Mouse (Mus musculus) embryonic facial prominence, embryonic 11.5 days (tissue): Measurements from ENCODE around the gene Map6. TPM values are rescaled to one million over a fixed set of nuclear protein-coding genes. Genes with fewer than 3 reads are reported as not detected.

Experiments used
- ATAC-seq: fragments of 200-750 bp; cut with Nextera tagmentation; replicated peaks from 2 replicates; pipeline ENCODE4 v1.8.0; 2017; ENCODE audit warnings: low read depth; ENCODE audit not compliant: insufficient number of reproducible peaks, low FRiP score, low TSS enrichment
- DNase-seq: peaks from one replicate; pipeline ENCODE4 v3.0.0-alpha.2; 2015; ENCODE audit warnings: low spot score
- H3K27ac ChIP-seq: fragments of 300-500 bp; sonication (generic); replicated peaks from 2 replicates; pipeline ENCODE4 v1.5.1; 2014; ENCODE audit warnings: mild to moderate bottlenecking, low read depth, low read length, control low read depth
- H3K27me3 ChIP-seq: fragments of 300-500 bp; sonication (generic); 2 replicates; pipeline ENCODE4 v1.6.1; 2014; ENCODE audit warnings: mild to moderate bottlenecking, low read length, moderate library complexity, mixed read lengths; ENCODE audit not compliant: control insufficient read depth, insufficient read depth
- H3K36me3 ChIP-seq: fragments of 300-500 bp; sonication (generic); replicated peaks from 2 replicates; pipeline ENCODE4 v1.6.1; 2014; ENCODE audit warnings: low read depth, mild to moderate bottlenecking, low read length, moderate library complexity, mixed read lengths; ENCODE audit not compliant: control insufficient read depth, insufficient read depth
- H3K4me1 ChIP-seq: fragments of 300-500 bp; sonication (generic); 2 replicates; pipeline ENCODE4 v1.6.1; 2014; ENCODE audit warnings: low read length, mixed read lengths; ENCODE audit not compliant: control insufficient read depth, insufficient read depth
- H3K4me2 ChIP-seq: fragments of 300-500 bp; sonication (generic); 2 replicates; pipeline ENCODE4 v1.6.1; 2014; ENCODE audit warnings: low read depth, mild to moderate bottlenecking, control low read depth, low read length, moderate library complexity
- H3K4me3 ChIP-seq: fragments of 300-500 bp; sonication (generic); 2 replicates; pipeline ENCODE4 v1.5.1; 2014; ENCODE audit warnings: low read depth, low read length, control low read depth
- H3K9ac ChIP-seq: fragments of 300-500 bp; sonication (generic); replicated peaks from 2 replicates; pipeline ENCODE4 v1.6.1; 2014; ENCODE audit warnings: mild to moderate bottlenecking, control low read depth, low read length
- H3K9me3 ChIP-seq: fragments of 300-500 bp; sonication (generic); replicated peaks from 2 replicates; pipeline ENCODE4 v1.6.1; 2016; ENCODE audit warnings: mild to moderate bottlenecking, low read length, inconsistent platforms, mixed read lengths; ENCODE audit not compliant: control insufficient read depth
- WGBS: fragments of 180-500 bp; shearing (Covaris S2); extraction: QIAGEN DNeasy Blood & Tissue Kit; methylation state at CpG from one replicate; pipeline ENCODE4 v1.1.7; 2014; 5-methylcytosine and 5-hydroxymethylcytosine counted together
- polyA plus RNA-seq: library from polyadenylated mRNA; unstranded; fragments of >200 nt; fragmentation: Nextera tagmentation; extraction: Ambion mirVana; gene quantifications from 2 replicates; pipeline ENCODE4 v1.2.1, GENCODE M21; 2014

The Map6 gene
- polyA plus RNA-seq, 1 experiment from 2014 or later, result 8.9 TPM

- Histone ChIP-seq H3K4me3 (no peak overlapping the region), H3K4me2 (no peak overlapping the region), H3K9ac (no peak overlapping the region), H3K27ac (no peak overlapping the region), H3K9me3 (no peaks in the 10 kb centered on the region), H3K36me3 (no peaks in the 10 kb centered on the region), H3K4me1 (no peaks in the 10 kb centered on the region), H3K27me3 (no peaks in the 10 kb centered on the region)
- 65% methylated on average over 7 of the region's 7 CpGs for WGBS
- ATAC-seq (no peak), DNase-seq (no peak)
Measured at GRCm38 (mm10) chr7:99317475-99317874, 50.2 kb downstream of the Map6 start.

GRCm38 (mm10) chr7:99320524-99320923, 53.3 kb downstream of the Map6 start:
- H3K4me3 ChIP-seq, result no peak overlapping the region
- no peaks in the 10 kb centered on the region for H3K9me3 ChIP-seq
- H3K27ac ChIP-seq, result no peak overlapping the region
- H3K4me2 ChIP-seq, result no peak overlapping the region
- DNase-seq, result no peak
- no peaks in the 10 kb centered on the region for H3K36me3 ChIP-seq
- H3K9ac ChIP-seq, result no peak overlapping the region
- WGBS, result 35% methylated on average over 14 of the region's 14 CpGs
- H3K4me1 ChIP-seq, result peaks cover 2% of the 10 kb centered on the region; the same call in 1 of the 2 replicates
- H3K27me3 ChIP-seq, result no peaks in the 10 kb centered on the region
- ATAC-seq, result no peak

- DNase-seq (no peak), ATAC-seq (no peak)
- Histone ChIP-seq H3K4me1 (peaks cover 2% of the 10 kb centered on the region; the same call in 1 of the 2 replicates), H3K36me3 (no peaks in the 10 kb centered on the region), H3K4me2 (no peak overlapping the region), H3K27me3 (no peaks in the 10 kb centered on the region), H3K9ac (no peak overlapping the region), H3K27ac (no peak overlapping the region), H3K4me3 (no peak overlapping the region), H3K9me3 (no peaks in the 10 kb centered on the region)
- 86% methylated on average over 6 of the region's 6 CpGs for WGBS
Measured at GRCm38 (mm10) chr7:99322691-99323320, 55.6 kb downstream of the Map6 start.

- Histone ChIP-seq H3K4me2 (no peak overlapping the region), H3K9ac (no peak overlapping the region), H3K27ac (no peak overlapping the region), H3K4me1 (peaks cover 2% of the 10 kb centered on the region; the same call in 1 of the 2 replicates), H3K36me3 (no peaks in the 10 kb centered on the region), H3K4me3 (no peak overlapping the region), H3K9me3 (no peaks in the 10 kb centered on the region), H3K27me3 (no peaks in the 10 kb centered on the region)
- WGBS, result 82% methylated on average over 9 of the region's 9 CpGs
- DNase-seq (no peak), ATAC-seq (no peak)
Measured at GRCm38 (mm10) chr7:99323321-99323700, 56.1 kb downstream of the Map6 start.

GRCm38 (mm10) chr7:99324810-99325209, 57.6 kb downstream of the Map6 start:
- Histone ChIP-seq H3K9ac (no peak overlapping the region), H3K27ac (no peak overlapping the region), H3K4me1 (peaks cover 2% of the 10 kb centered on the region; the same call in 1 of the 2 replicates), H3K4me3 (no peak overlapping the region), H3K36me3 (no peaks in the 10 kb centered on the region), H3K9me3 (no peaks in the 10 kb centered on the region), H3K4me2 (no peak overlapping the region), H3K27me3 (no peaks in the 10 kb centered on the region)
- 35% methylated on average over 10 of the region's 10 CpGs for WGBS
- ATAC-seq, result no peak
- no peak for DNase-seq

- Histone ChIP-seq H3K9me3 (no peaks in the 10 kb centered on the region), H3K27ac (no peak overlapping the region), H3K4me2 (no peak overlapping the region), H3K9ac (no peak overlapping the region), H3K4me3 (no peak overlapping the region), H3K27me3 (no peaks in the 10 kb centered on the region), H3K36me3 (no peaks in the 10 kb centered on the region), H3K4me1 (peaks cover 2% of the 10 kb centered on the region; the same call in 1 of the 2 replicates)
- no peak for DNase-seq
- no peak for ATAC-seq
- 69% methylated on average over 6 of the region's 6 CpGs for WGBS
Measured at GRCm38 (mm10) chr7:99326128-99326527, 58.9 kb downstream of the Map6 start.

- Histone ChIP-seq H3K9me3 (no peaks in the 10 kb centered on the region), H3K4me2 (no peak overlapping the region), H3K4me3 (no peak overlapping the region), H3K27ac (no peak overlapping the region), H3K36me3 (no peaks in the 10 kb centered on the region), H3K4me1 (peaks cover 2% of the 10 kb centered on the region; the same call in 1 of the 2 replicates), H3K27me3 (no peaks in the 10 kb centered on the region), H3K9ac (no peak overlapping the region)
- DNase-seq (peak; percentile 55), ATAC-seq (no peak)
- WGBS, result 50% methylated on average over 4 of the region's 4 CpGs
Measured at GRCm38 (mm10) chr7:99328847-99329246, 61.6 kb downstream of the Map6 start.

- H3K36me3 ChIP-seq, result no peaks in the 10 kb centered on the region
- no peak overlapping the region for H3K27ac ChIP-seq
- 78% methylated on average over 5 of the region's 5 CpGs for WGBS
- H3K4me3 ChIP-seq, result no peak overlapping the region
- DNase-seq (no peak), ATAC-seq (no peak)
- H3K27me3 ChIP-seq, result no peaks in the 10 kb centered on the region
- H3K4me1 ChIP-seq, result no peaks in the 10 kb centered on the region; the same call in 1 of the 2 replicates
- no peak overlapping the region for H3K4me2 ChIP-seq
- H3K9me3 ChIP-seq, result no peaks in the 10 kb centered on the region
- no peak overlapping the region for H3K9ac ChIP-seq
Measured at GRCm38 (mm10) chr7:99330012-99330411, 62.8 kb downstream of the Map6 start.
